8 mouse cellular contexts compared by ENCODE assay signal in genomic region chr10:26890269-26890955, GRCm38 (mm10).
DNase-seq lines count a peak whose midpoint lies in the region; ATAC-seq and TF ChIP-seq lines count a peak whose summit lies in the region.

No protein-coding gene starts in this region.

- DNase-seq in heart, adult 11 months = peak; percentile 90
- peak; percentile 5 for DNase-seq in cerebellum, adult 9-11 months
- DNase-seq in frontal cortex, postnatal 10 days (ENCODE audit: low spot score in 2 of 2) = peak; percentile 15 to 58
- peak; percentile 90 for DNase-seq in hindbrain, postnatal 0 days (ENCODE audit: low spot score)
- peak; percentile 33 to 61 for DNase-seq in layer of hippocampus, postnatal 36 days
- peak; percentile 65 for DNase-seq in right cerebral cortex, postnatal 4 days

- no peaks in the 10 kb centered on the region for H3K36me3 ChIP-seq in heart, embryonic 11.5 days (ENCODE audit: control insufficient read depth, insufficient read depth, low read length)
- no peaks in the 10 kb centered on the region for H3K36me3 ChIP-seq in hindbrain, postnatal 0 days (ENCODE audit: insufficient read depth, low read length)
- H3K36me3 ChIP-seq in midbrain, embryonic 12.5 days = no peaks in the 10 kb centered on the region

- H3K27me3 ChIP-seq in heart, embryonic 11.5 days (ENCODE audit: control insufficient read depth, insufficient read depth, low read length) = no peaks in the 10 kb centered on the region
- H3K27me3 ChIP-seq in hindbrain, postnatal 0 days (ENCODE audit: insufficient read depth, low read length) = no peaks in the 10 kb centered on the region
- H3K27me3 ChIP-seq in midbrain, embryonic 12.5 days = no peaks in the 10 kb centered on the region

- WGBS in heart, embryonic 11.5 days (ENCODE audit: insufficient replicate concordance) = 5% methylated on average over 4 of the region's 4 CpGs
- WGBS in hindbrain, postnatal 0 days = 7% methylated on average over 4 of the region's 4 CpGs
- WGBS in midbrain, embryonic 12.5 days = 3% methylated on average over 4 of the region's 4 CpGs

- peak; percentile 90 for TF ChIP-seq CTCF in hindbrain, postnatal 0 days (IDR thresholded peaks at IDR 0.05; ENCODE audit: low read depth)

- H3K4me3 ChIP-seq in heart, embryonic 11.5 days (ENCODE audit: low read depth, low read length) = no peak overlapping the region
- H3K4me3 ChIP-seq in hindbrain, postnatal 0 days (ENCODE audit: low read length) = no peak overlapping the region
- no peak overlapping the region for H3K4me3 ChIP-seq in midbrain, embryonic 12.5 days

- H3K4me1 ChIP-seq in heart, embryonic 11.5 days (ENCODE audit: control insufficient read depth, insufficient read depth, low read length) = no peaks in the 10 kb centered on the region
- H3K4me1 ChIP-seq in hindbrain, postnatal 0 days (ENCODE audit: insufficient read depth, low read length) = no peaks in the 10 kb centered on the region
- peaks cover 3% of the 10 kb centered on the region; the same call in 1 of the 2 replicates for H3K4me1 ChIP-seq in midbrain, embryonic 12.5 days

- H3K27ac ChIP-seq in heart, embryonic 11.5 days (ENCODE audit: low read depth, low read length) = no peak overlapping the region
- no peak overlapping the region for H3K27ac ChIP-seq in hindbrain, postnatal 0 days
- no peak overlapping the region for H3K27ac ChIP-seq in midbrain, embryonic 12.5 days (replicated peaks)

- no peak overlapping the region for H3K9ac ChIP-seq in heart, embryonic 11.5 days (ENCODE audit: low read depth, low read length)
- H3K9ac ChIP-seq in hindbrain, postnatal 0 days (replicated peaks; ENCODE audit: low read length) = no peak overlapping the region
- H3K9ac ChIP-seq in midbrain, embryonic 12.5 days (replicated peaks) = no peak overlapping the region

- no peaks in the 10 kb centered on the region for H3K9me3 ChIP-seq in heart, embryonic 11.5 days (replicated peaks; ENCODE audit: control insufficient read depth, low read length)
- H3K9me3 ChIP-seq in hindbrain, postnatal 0 days (ENCODE audit: low read length) = no peaks in the 10 kb centered on the region
- H3K9me3 ChIP-seq in midbrain, embryonic 12.5 days = no peaks in the 10 kb centered on the region

- H3K4me2 ChIP-seq in heart, embryonic 11.5 days = no peak overlapping the region
- no peak overlapping the region for H3K4me2 ChIP-seq in hindbrain, postnatal 0 days (ENCODE audit: low read depth, low read length)
- no peak overlapping the region for H3K4me2 ChIP-seq in midbrain, embryonic 12.5 days (replicated peaks)

- no peak for ATAC-seq in heart, embryonic 11.5 days (replicated peaks; ENCODE audit: insufficient number of reproducible peaks, low FRiP score, low TSS enrichment)
- ATAC-seq in hindbrain, postnatal 0 days = peak; percentile 91
- ATAC-seq in midbrain, embryonic 12.5 days (ENCODE audit: low FRiP score, low read depth) = peak; percentile 86

Comparison
In these comparisons a context has a peak if more than half of its experiments do, and no peak if none do; other contexts are left out.
1. DNase-seq: peak in every context shown above with its lines; median percentile 90 in heart, adult 11 months; 90 in hindbrain, postnatal 0 days; 65 in right cerebral cortex, postnatal 4 days; 47 in layer of hippocampus, postnatal 36 days; 36 in frontal cortex, postnatal 10 days; 5 in cerebellum, adult 9-11 months.